Mouse (Mus musculus) liver, embryonic 14.5 days (tissue): Measurements from ENCODE around the gene Adamtsl5. TPM values are rescaled to one million over a fixed set of nuclear protein-coding genes. Genes with fewer than 3 reads are reported as not detected.

Experiments used
- ATAC-seq: fragments of 200-750 bp; cut with Nextera tagmentation; 2 replicates; pipeline ENCODE4 v1.8.0; 2017; ENCODE audit warnings: moderate number of reproducible peaks, mild to moderate bottlenecking, moderate library complexity; ENCODE audit not compliant: insufficient read depth
- DNase-seq, 3 experiments: peaks; one replicate each; pipeline ENCODE4 v3.0.0-alpha.2; 2012 to 2013; ENCODE audit warnings: low read depth in 3 of 3, low spot score in 3 of 3
- H3K27ac ChIP-seq: fragments of 300-500 bp; sonication (generic); 2 replicates; pipeline ENCODE4 v1.5.1; 2014; ENCODE audit warnings: moderate library complexity, mild to moderate bottlenecking, control low read depth, inconsistent platforms
- H3K27me3 ChIP-seq: fragments of 300-500 bp; sonication (generic); 2 replicates; pipeline ENCODE4 v1.6.1; 2014; ENCODE audit warnings: mild to moderate bottlenecking, low read length, moderate library complexity; ENCODE audit not compliant: control insufficient read depth, insufficient read depth
- H3K36me3 ChIP-seq: fragments of 300-500 bp; sonication (generic); replicated peaks from 2 replicates; pipeline ENCODE4 v1.6.1; 2014; ENCODE audit warnings: low read depth; ENCODE audit not compliant: control insufficient read depth, insufficient read depth
- H3K4me1 ChIP-seq, 2 experiments: fragments of 200-500 bp in 1 of 2; fragments of 300-500 bp in 1 of 2; sonication (generic) in 1 of 2; replicated peaks; 2 replicates each; pipeline ENCODE4 v1.6.1; 2012 to 2014; ENCODE audit warnings: antibody characterized with exemption in 1 of 2, inconsistent platforms in 1 of 2, low read length in 1 of 2; ENCODE audit not compliant: control insufficient read depth in 2 of 2, insufficient read depth in 2 of 2
- H3K4me2 ChIP-seq: fragments of 300-500 bp; sonication (generic); 2 replicates; pipeline ENCODE4 v1.6.1; 2014; ENCODE audit warnings: low read depth, mild to moderate bottlenecking, control low read depth, moderate library complexity
- H3K4me3 ChIP-seq, 2 experiments: fragments of 200-500 bp in 1 of 2; fragments of 300-500 bp in 1 of 2; sonication (generic) in 1 of 2; 2 replicates each; pipeline ENCODE4 v1.5.1; 2012 to 2014; ENCODE audit warnings: low read depth in 2 of 2, low read length in 2 of 2, mild to moderate bottlenecking in 2 of 2, control low read depth in 1 of 2, inconsistent platforms in 1 of 2, moderate library complexity in 1 of 2; ENCODE audit not compliant: insufficient read depth in 1 of 2
- H3K9ac ChIP-seq: fragments of 300-500 bp; sonication (generic); replicated peaks from 2 replicates; pipeline ENCODE4 v1.6.1; 2014; ENCODE audit warnings: mild to moderate bottlenecking, control low read depth, moderate library complexity
- H3K9me3 ChIP-seq: fragments of 300-500 bp; sonication (generic); 2 replicates; pipeline ENCODE4 v1.6.1; 2016; ENCODE audit warnings: low read length, mixed read lengths; ENCODE audit not compliant: control insufficient read depth
- CTCF ChIP-seq: IDR thresholded peaks from 2 replicates; pipeline ENCODE4 v1.5.1; 2016; ENCODE audit warnings: antibody characterized with exemption, low read depth, control low read depth
- EP300 ChIP-seq: IDR thresholded peaks from 2 replicates; pipeline ENCODE4 v1.6.1; 2016; ENCODE audit warnings: antibody characterized with exemption, low read depth
- WGBS: fragments of 180-500 bp; shearing (Covaris S2); extraction: QIAGEN DNeasy Blood & Tissue Kit; methylation state at CpG from one replicate; pipeline ENCODE4 v1.1.7; 2014; ENCODE audit not compliant: insufficient replicate concordance; 5-methylcytosine and 5-hydroxymethylcytosine counted together
- polyA plus RNA-seq, 2 experiments: library from polyadenylated mRNA; depleted of rRNA in 1 of 2; stranded (reverse) in 1 of 2; unstranded in 1 of 2; fragments of >200 nt; fragmentation: Nextera tagmentation in 1 of 2; extraction: Ambion mirVana in 1 of 2; gene quantifications; 2 replicates each; pipeline versions ENCODE4 v1.2.1 to v1.2.3; 2012 to 2014

The Adamtsl5 gene
- polyA plus RNA-seq, 2 experiments = 1.3 to 1.9 TPM

GRCm38 (mm10) chr10:80341491-80342304, 6.5 kb downstream of the Adamtsl5 start:
- Histone ChIP-seq H3K27me3 (peaks cover 26% of the 10 kb centered on the region), H3K27ac (no peak overlapping the region), H3K36me3 (no peaks in the 10 kb centered on the region), H3K4me3 (peak overlapping the region in 1 of 2 experiments; percentile 49; a peak in 2 of 4 replicates), H3K9ac (no peak overlapping the region), H3K4me2 (peak overlapping the region; percentile 90), H3K9me3 (no peaks in the 10 kb centered on the region), H3K4me1 (peaks cover 39 to 42% of the 10 kb centered on the region in 2 experiments)
- TF ChIP-seq CTCF (no peak), EP300 (no peak)
- no peak for DNase-seq
- ATAC-seq = no peak
- 6% methylated on average over 47 of the region's 47 CpGs for WGBS

DNA sequence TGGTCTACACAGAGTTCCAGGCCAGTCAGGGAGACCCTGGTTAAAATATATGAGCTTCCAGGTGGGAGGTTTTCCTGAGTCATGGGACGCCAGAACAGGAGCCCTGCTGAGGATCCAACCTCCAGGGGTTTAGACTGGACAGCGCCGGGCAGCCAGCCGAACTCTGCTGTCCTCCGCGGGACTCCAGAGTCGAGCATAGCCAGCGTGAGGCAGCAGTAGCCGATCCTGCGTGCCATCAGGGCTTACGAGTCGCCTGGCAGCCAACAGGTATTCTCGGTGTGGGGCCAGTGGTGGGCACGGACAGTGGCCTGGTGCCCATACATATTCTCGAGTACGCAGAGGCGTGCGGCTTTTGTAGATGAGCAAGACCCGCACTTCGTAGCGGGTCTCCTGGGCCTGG, 7.2 kb downstream of the Adamtsl5 start:
- no peak for DNase-seq
- Histone ChIP-seq H3K4me1 (peaks cover 39 to 42% of the 10 kb centered on the region in 2 experiments), H3K4me2 (no peak overlapping the region; the same call in none of the 2 replicates)

GRCm38 (mm10) chr10:80339941-80340750, 8.1 kb downstream of the Adamtsl5 start:
- DNase-seq = peak; percentile 73 to 82 (median 75)
- TF ChIP-seq EP300 = no peak
- TF ChIP-seq CTCF = peak; percentile 99
- no peak overlapping the region for H3K4me3 ChIP-seq
- peak overlapping the region; percentile 58 for H3K4me2 ChIP-seq
- H3K36me3 ChIP-seq = peaks cover 14% of the 10 kb centered on the region
- no peaks in the 10 kb centered on the region for H3K9me3 ChIP-seq
- H3K4me1 ChIP-seq = peaks cover 32 to 34% of the 10 kb centered on the region in 2 experiments
- WGBS = 14% methylated on average over 19 of the region's 19 CpGs
- H3K9ac ChIP-seq = no peak overlapping the region
- peaks cover 26% of the 10 kb centered on the region for H3K27me3 ChIP-seq
- ATAC-seq = peak; percentile 29; the same call in 1 of the 2 replicates
- H3K27ac ChIP-seq = no peak overlapping the region

More for the DNA sequence above, 7.2 kb downstream of the Adamtsl5 start:
- Histone ChIP-seq H3K36me3 (peaks cover 5% of the 10 kb centered on the region), H3K9me3 (no peaks in the 10 kb centered on the region), H3K9ac (no peak overlapping the region), H3K4me3 (no peak overlapping the region), H3K27me3 (peaks cover 26% of the 10 kb centered on the region), H3K27ac (no peak overlapping the region)
- ATAC-seq = no peak
- TF ChIP-seq CTCF (no peak), EP300 (no peak)
- 35% methylated on average over 21 of the region's 21 CpGs for WGBS

DNA sequence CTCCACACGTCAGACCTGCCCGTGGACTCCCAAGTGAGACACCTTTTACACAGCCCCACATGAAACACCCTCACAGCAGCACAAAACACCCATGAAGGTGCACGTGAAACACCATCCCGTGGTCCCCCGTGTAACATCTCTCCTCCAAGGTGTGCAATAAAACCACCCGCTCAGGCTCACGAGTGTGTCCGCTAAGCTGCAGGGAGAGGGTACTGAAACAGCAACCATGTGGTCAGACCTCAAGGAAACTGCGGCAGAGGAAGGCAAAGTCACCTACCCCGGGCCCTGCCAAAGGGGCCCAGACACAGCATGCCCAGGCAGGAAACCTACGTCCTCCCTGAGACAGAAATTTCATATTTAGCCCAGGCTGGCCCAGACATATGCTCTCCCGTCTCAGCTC, 11.9 kb downstream of the Adamtsl5 start:
- ATAC-seq = no peak
- H3K9me3 ChIP-seq = no peaks in the 10 kb centered on the region
- 72% methylated on average over 12 of the region's 12 CpGs for WGBS
- H3K27ac ChIP-seq = no peak overlapping the region
- no peak overlapping the region for H3K4me3 ChIP-seq
- H3K27me3 ChIP-seq = peaks cover 9% of the 10 kb centered on the region
- peaks cover 29 to 31% of the 10 kb centered on the region in 2 experiments for H3K4me1 ChIP-seq
- TF ChIP-seq CTCF (no peak), EP300 (no peak)
- peaks cover 14% of the 10 kb centered on the region for H3K36me3 ChIP-seq
- DNase-seq = no peak
- H3K4me2 ChIP-seq = no peak overlapping the region
- H3K9ac ChIP-seq = no peak overlapping the region

DNA sequence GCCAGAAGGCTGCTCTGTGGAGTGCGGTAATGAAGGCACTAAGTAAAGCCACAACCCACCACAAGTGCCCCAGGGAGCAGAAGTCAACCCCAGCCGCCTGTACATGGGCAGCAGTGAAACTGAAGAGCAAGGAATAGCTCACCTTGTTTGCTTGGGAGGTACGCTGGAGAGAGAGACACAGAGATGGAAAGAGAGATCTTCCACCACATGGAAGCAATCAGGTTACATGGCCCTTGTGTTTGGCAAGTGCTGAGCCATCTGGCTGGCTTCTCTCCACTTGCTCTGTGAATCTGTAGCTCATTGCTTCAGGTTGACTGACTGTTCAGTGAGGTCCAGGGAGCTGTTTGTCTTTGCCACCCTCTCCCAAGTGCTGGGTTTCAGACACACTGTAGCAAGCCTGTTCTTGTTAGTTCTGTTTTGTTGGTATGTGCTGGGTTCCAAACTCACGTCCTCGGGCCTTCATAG, 15.7 kb downstream of the Adamtsl5 start:
- ATAC-seq (no peak), DNase-seq (no peak)
- Histone ChIP-seq H3K27me3 (no peaks in the 10 kb centered on the region), H3K4me2 (peak overlapping the region; percentile 91), H3K36me3 (peaks cover 14% of the 10 kb centered on the region), H3K4me3 (peak overlapping the region; percentile 3 to 7; a peak in 3 of 4 replicates), H3K9ac (peak overlapping the region; percentile 63), H3K27ac (peak overlapping the region; percentile 88), H3K9me3 (no peaks in the 10 kb centered on the region), H3K4me1 (peaks cover 30 to 38% of the 10 kb centered on the region in 2 experiments)
- WGBS = 59% methylated on average over 5 of the region's 5 CpGs
- TF ChIP-seq EP300 (no peak), CTCF (no peak)
